Mouse (Mus musculus): ENCODE measurements around the gene Pdia2. TPM values are rescaled to one million over a fixed set of nuclear protein-coding genes. Genes with fewer than 3 reads are reported as not detected.

The Pdia2 gene
- polyA plus RNA-seq (2015; fragmentation: Nextera tagmentation; extraction: Ambion mirVana): 0.23 and 0.73 TPM in 2 replicates

GRCm38 (mm10) chr17:26198892-26199291 lies at the start of gene Pdia2:
Pdia2 (minus strand) TSS chr17:26199087.
- Histone ChIP-seq H3K27me3 (replicated peaks) (peaks cover 47% of the 10 kb centered on the region), H3K4me2 (peak within 1 kb of the TSS; percentile 96)
- ATAC-seq (ENCODE audit: low FRiP score): no peak

GRCm38 (mm10) chr17:26244101-26244841 lies 45.4 kb upstream of the Pdia2 start, which contains the start of gene Fam234a:
Fam234a (minus strand) TSS chr17:26244242.
- 9% methylated on average over 24 of the region's 33 CpGs for WGBS
- peak; percentile 97 for ATAC-seq (ENCODE audit: low FRiP score)
- Histone ChIP-seq H3K9ac (replicated peaks) (peak within 1 kb of the TSS; percentile 78), H3K9me3 (replicated peaks) (no peaks in the 10 kb centered on the region), H3K4me1 (peaks cover 21% of the 10 kb centered on the region), H3K4me3 (replicated peaks) (peak within 1 kb of the TSS; percentile 75), H3K4me2 (peak within 1 kb of the TSS; percentile 80), H3K36me3 (no peaks in the 10 kb centered on the region), H3K27ac (replicated peaks) (peak within 1 kb of the TSS; percentile 81), H3K27me3 (replicated peaks) (peaks cover 4% of the 10 kb centered on the region)

More at GRCm38 (mm10) chr17:26198892-26199291, at the start of gene Pdia2:
- H3K4me1 ChIP-seq: peaks cover 36% of the 10 kb centered on the region
- H3K27ac ChIP-seq (replicated peaks): no peak within 1 kb of the TSS
- no peaks in the 10 kb centered on the region for H3K9me3 ChIP-seq (replicated peaks)
- no peak within 1 kb of the TSS for H3K9ac ChIP-seq (replicated peaks)
- H3K4me3 ChIP-seq (replicated peaks): peak within 1 kb of the TSS; percentile 62
- 88% methylated on average over 4 of the region's 4 CpGs for WGBS
- peaks cover 40% of the 10 kb centered on the region for H3K36me3 ChIP-seq

- under 1% methylated on average over 32 of the region's 32 CpGs for WGBS
- Histone ChIP-seq H3K4me2 (peak overlapping the region; percentile 80), H3K4me3 (replicated peaks) (peak overlapping the region; percentile 75), H3K27ac (replicated peaks) (peak overlapping the region; percentile 81), H3K9ac (replicated peaks) (peak overlapping the region; percentile 78), H3K4me1 (peaks cover 21% of the 10 kb centered on the region), H3K36me3 (no peaks in the 10 kb centered on the region), H3K9me3 (replicated peaks) (no peaks in the 10 kb centered on the region), H3K27me3 (replicated peaks) (no peaks in the 10 kb centered on the region)
- ATAC-seq (ENCODE audit: low FRiP score): peak; percentile 83
These were observed 44.7 kb upstream of the Pdia2 start for GRCm38 (mm10) chr17:26243471-26244100.

GRCm38 (mm10) chr17:26240990-26241389 lies 42.1 kb upstream of the Pdia2 start:
- Histone ChIP-seq H3K9ac (replicated peaks) (no peak overlapping the region), H3K4me2 (no peak overlapping the region), H3K27ac (replicated peaks) (no peak overlapping the region), H3K27me3 (replicated peaks) (no peaks in the 10 kb centered on the region), H3K4me1 (peaks cover 21% of the 10 kb centered on the region), H3K36me3 (no peaks in the 10 kb centered on the region), H3K4me3 (replicated peaks) (no peak overlapping the region), H3K9me3 (replicated peaks) (no peaks in the 10 kb centered on the region)
- no peak for ATAC-seq (ENCODE audit: low FRiP score)
- 80% methylated on average over 6 of the region's 6 CpGs for WGBS

- H3K4me2 ChIP-seq: no peak overlapping the region
- H3K9ac ChIP-seq (replicated peaks): no peak overlapping the region
- no peaks in the 10 kb centered on the region for H3K36me3 ChIP-seq
- WGBS: 86% methylated on average over 6 of the region's 6 CpGs
- no peak overlapping the region for H3K27ac ChIP-seq (replicated peaks)
- H3K4me1 ChIP-seq: peaks cover 23% of the 10 kb centered on the region
- no peaks in the 10 kb centered on the region for H3K9me3 ChIP-seq (replicated peaks)
- ATAC-seq (ENCODE audit: low FRiP score): no peak
- no peak overlapping the region for H3K4me3 ChIP-seq (replicated peaks)
- H3K27me3 ChIP-seq (replicated peaks): no peaks in the 10 kb centered on the region
These were observed 41.4 kb upstream of the Pdia2 start for GRCm38 (mm10) chr17:26240120-26240790.

GRCm38 (mm10) chr17:26239551-26239950 lies 40.7 kb upstream of the Pdia2 start:
- WGBS: 67% methylated on average over 2 of the region's 2 CpGs
- H3K36me3 ChIP-seq: no peaks in the 10 kb centered on the region

GRCm38 (mm10) chr17:26237667-26238066 lies 38.8 kb upstream of the Pdia2 start:
- Histone ChIP-seq H3K27ac (replicated peaks) (no peak overlapping the region), H3K4me1 (peaks cover 9% of the 10 kb centered on the region), H3K27me3 (replicated peaks) (no peaks in the 10 kb centered on the region), H3K9me3 (replicated peaks) (no peaks in the 10 kb centered on the region), H3K4me2 (no peak overlapping the region), H3K36me3 (no peaks in the 10 kb centered on the region), H3K9ac (replicated peaks) (no peak overlapping the region), H3K4me3 (replicated peaks) (no peak overlapping the region)
- no peak for ATAC-seq (ENCODE audit: low FRiP score)
- 85% methylated on average over 10 of the region's 10 CpGs for WGBS

More at GRCm38 (mm10) chr17:26239551-26239950, 40.7 kb upstream of the Pdia2 start:
- Histone ChIP-seq H3K27ac (replicated peaks) (no peak overlapping the region), H3K4me3 (replicated peaks) (no peak overlapping the region), H3K4me1 (peaks cover 19% of the 10 kb centered on the region), H3K9me3 (replicated peaks) (no peaks in the 10 kb centered on the region), H3K27me3 (replicated peaks) (no peaks in the 10 kb centered on the region), H3K4me2 (no peak overlapping the region), H3K9ac (replicated peaks) (no peak overlapping the region)
- no peak for ATAC-seq (ENCODE audit: low FRiP score)

- 40% methylated on average over 13 of the region's 13 CpGs for WGBS
- H3K4me2 ChIP-seq: no peak overlapping the region
- no peak overlapping the region for H3K4me3 ChIP-seq (replicated peaks)
- no peak for ATAC-seq (ENCODE audit: low FRiP score)
- 0 out of 2 replicates have a peak, but pooled peaks cover 3% of the 10 kb centered on the region for H3K4me1 ChIP-seq
- H3K36me3 ChIP-seq: no peaks in the 10 kb centered on the region
- no peaks in the 10 kb centered on the region for H3K9me3 ChIP-seq (replicated peaks)
- no peaks in the 10 kb centered on the region for H3K27me3 ChIP-seq (replicated peaks)
- no peak overlapping the region for H3K9ac ChIP-seq (replicated peaks)
- peak overlapping the region; percentile 49; the same call in 1 of the 2 replicates for H3K27ac ChIP-seq (replicated peaks)
These were observed 36.4 kb upstream of the Pdia2 start for GRCm38 (mm10) chr17:26235077-26235815.

GRCm38 (mm10) chr17:26234386-26234785 lies 35.5 kb upstream of the Pdia2 start:
- WGBS: 90% methylated on average over 8 of the region's 8 CpGs
- Histone ChIP-seq H3K27me3 (replicated peaks) (no peaks in the 10 kb centered on the region), H3K36me3 (no peaks in the 10 kb centered on the region), H3K27ac (replicated peaks) (no peak overlapping the region), H3K4me3 (replicated peaks) (no peak overlapping the region), H3K9ac (replicated peaks) (no peak overlapping the region), H3K9me3 (replicated peaks) (no peaks in the 10 kb centered on the region), H3K4me1 (0 out of 2 replicates have a peak, but pooled peaks cover 3% of the 10 kb centered on the region), H3K4me2 (no peak overlapping the region)
- ATAC-seq (ENCODE audit: low FRiP score): no peak

- H3K4me3 ChIP-seq (replicated peaks): no peak overlapping the region
- H3K9ac ChIP-seq (replicated peaks): no peak overlapping the region
- H3K9me3 ChIP-seq (replicated peaks): no peaks in the 10 kb centered on the region
- 0 out of 2 replicates have a peak, but pooled peaks cover 3% of the 10 kb centered on the region for H3K4me1 ChIP-seq
- H3K27me3 ChIP-seq (replicated peaks): no peaks in the 10 kb centered on the region
- ATAC-seq (ENCODE audit: low FRiP score): no peak
- H3K36me3 ChIP-seq: no peaks in the 10 kb centered on the region
- no peak overlapping the region for H3K4me2 ChIP-seq
- no peak overlapping the region for H3K27ac ChIP-seq (replicated peaks)
- WGBS: 73% methylated on average over 8 of the region's 8 CpGs
These were observed 34.0 kb upstream of the Pdia2 start for GRCm38 (mm10) chr17:26232863-26233262.

GRCm38 (mm10) chr17:26231156-26231555 lies 32.3 kb upstream of the Pdia2 start:
- H3K4me2 ChIP-seq: no peak overlapping the region
- no peak overlapping the region for H3K27ac ChIP-seq (replicated peaks)
- H3K4me3 ChIP-seq (replicated peaks): no peak overlapping the region
- no peaks in the 10 kb centered on the region for H3K27me3 ChIP-seq (replicated peaks)
- H3K4me1 ChIP-seq: 0 out of 2 replicates have a peak, but pooled peaks cover 3% of the 10 kb centered on the region
- ATAC-seq (ENCODE audit: low FRiP score): no peak
- no peaks in the 10 kb centered on the region for H3K36me3 ChIP-seq
- 90% methylated on average over 5 of the region's 5 CpGs for WGBS
- no peaks in the 10 kb centered on the region for H3K9me3 ChIP-seq (replicated peaks)
- no peak overlapping the region for H3K9ac ChIP-seq (replicated peaks)
